Mouse (Mus musculus): ENCODE results near the gene Vmn2r8. TPM values are rescaled to one million over a fixed set of nuclear protein-coding genes. Genes with fewer than 3 reads are reported as not detected.

The Vmn2r8 gene
- polyA plus RNA-seq, 1 experiment: not detected

GRCm38 (mm10) chr5:108750328-108751210 is 58.1 kb downstream of the Vmn2r8 start:
- 68% methylated on average over 5 of the region's 5 CpGs for WGBS
- Histone ChIP-seq H3K4me3 (replicated peaks; ENCODE audit: extremely low read depth, low read depth, low read length) (no peak overlapping the region), H3K4me1 (ENCODE audit: control insufficient read depth, insufficient read depth, low read length) (no peaks in the 10 kb centered on the region)
- no peak for DNase-seq
- no peak for TF ChIP-seq POLR2A (IDR thresholded peaks at IDR 0.05; ENCODE audit: borderline replicate concordance, extremely low read depth, low read depth, low read length)
- no peak for TF ChIP-seq CTCF (IDR thresholded peaks at IDR 0.05; ENCODE audit: insufficient read depth, low read length)

DNA sequence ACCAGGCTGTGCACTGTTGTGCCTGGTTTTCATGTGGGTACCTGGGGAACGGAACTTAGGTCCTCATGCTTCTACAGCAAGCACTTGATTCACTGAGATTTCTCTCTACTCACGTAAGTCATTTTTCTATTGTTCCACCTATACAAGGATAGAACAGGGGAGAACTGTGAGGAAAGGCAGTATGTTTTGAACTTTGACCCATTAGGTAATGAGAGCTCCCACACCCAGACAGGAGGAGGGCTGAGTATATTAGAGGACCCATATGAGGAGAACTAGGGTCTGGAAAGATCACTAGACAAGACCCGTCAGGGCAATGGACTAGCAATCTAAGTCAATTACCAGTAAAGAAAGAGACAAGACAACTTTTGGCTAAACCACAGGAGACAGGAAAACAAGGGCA is 64.0 kb downstream of the Vmn2r8 start:
- Histone ChIP-seq H3K4me3 (replicated peaks; ENCODE audit: extremely low read depth, low read depth, low read length) (no peak overlapping the region), H3K4me1 (ENCODE audit: control insufficient read depth, insufficient read depth, low read length) (no peaks in the 10 kb centered on the region)
- DNase-seq: no peak
- TF ChIP-seq CTCF (IDR thresholded peaks at IDR 0.05; ENCODE audit: insufficient read depth, low read length) (no peak), POLR2A (IDR thresholded peaks at IDR 0.05; ENCODE audit: borderline replicate concordance, extremely low read depth, low read depth, low read length) (no peak)
- WGBS: 87% methylated on average over 3 of the region's 3 CpGs

- DNase-seq: no peak
Observed at GRCm38 (mm10) chr5:108743856-108744255, 64.8 kb downstream of the Vmn2r8 start.

DNA sequence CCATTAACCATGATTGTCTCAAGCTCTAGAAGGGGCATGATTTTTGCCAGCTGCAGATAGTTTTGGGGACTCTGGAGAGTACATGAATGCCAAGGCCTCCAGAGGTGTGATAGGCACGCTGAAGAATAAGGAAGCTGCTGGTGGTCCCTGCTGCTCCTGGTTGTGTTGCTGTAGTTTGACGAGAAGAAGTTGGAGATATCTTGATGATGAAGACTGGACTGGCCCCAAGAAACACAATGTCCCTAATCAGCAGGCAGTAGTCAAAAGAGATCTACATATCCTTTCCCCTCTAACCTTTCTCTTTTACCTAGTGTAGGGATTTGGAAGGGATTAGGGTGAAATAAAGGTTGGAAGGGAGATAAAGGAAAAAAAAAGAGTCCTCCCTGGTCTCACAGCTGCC is 66.1 kb downstream of the Vmn2r8 start:
- TF ChIP-seq POLR2A (IDR thresholded peaks at IDR 0.05; ENCODE audit: borderline replicate concordance, extremely low read depth, low read depth, low read length) (no peak), CTCF (IDR thresholded peaks at IDR 0.05; ENCODE audit: insufficient read depth, low read length) (no peak)
- H3K4me3 ChIP-seq (replicated peaks; ENCODE audit: extremely low read depth, low read depth, low read length): no peak overlapping the region
- H3K4me1 ChIP-seq (ENCODE audit: control insufficient read depth, insufficient read depth, low read length): no peaks in the 10 kb centered on the region
- DNase-seq: no peak
- 71% methylated on average over 2 of the region's 2 CpGs for WGBS

More at GRCm38 (mm10) chr5:108743856-108744255, 64.8 kb downstream of the Vmn2r8 start:
- WGBS: 57% methylated on average over 2 of the region's 2 CpGs
- H3K4me1 ChIP-seq (ENCODE audit: control insufficient read depth, insufficient read depth, low read length): no peaks in the 10 kb centered on the region
- H3K4me3 ChIP-seq (replicated peaks; ENCODE audit: extremely low read depth, low read depth, low read length): no peak overlapping the region
- TF ChIP-seq CTCF (IDR thresholded peaks at IDR 0.05; ENCODE audit: insufficient read depth, low read length) (no peak), POLR2A (IDR thresholded peaks at IDR 0.05; ENCODE audit: borderline replicate concordance, extremely low read depth, low read depth, low read length) (no peak)

DNA sequence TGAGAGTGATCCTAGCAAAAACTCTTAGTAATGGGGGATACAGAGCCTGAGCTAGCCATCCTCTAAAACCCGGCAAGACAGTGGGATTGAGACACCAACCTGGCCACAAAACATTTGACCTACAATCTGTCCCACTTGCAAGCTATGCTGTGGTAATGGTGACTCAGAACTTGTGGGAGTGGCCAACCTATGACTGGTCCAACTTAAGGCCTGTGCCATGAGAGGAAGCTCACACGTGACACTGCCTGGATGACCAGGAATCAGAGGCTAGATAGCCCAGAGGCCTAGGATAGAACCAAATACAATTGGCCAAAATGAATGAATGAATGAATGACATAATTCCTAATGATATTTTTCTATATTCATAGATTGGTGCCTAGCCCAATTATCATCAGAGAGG is 66.8 kb downstream of the Vmn2r8 start:
- no peak for TF ChIP-seq POLR2A (IDR thresholded peaks at IDR 0.05; ENCODE audit: borderline replicate concordance, extremely low read depth, low read depth, low read length)
- DNase-seq: no peak
- H3K4me1 ChIP-seq (ENCODE audit: control insufficient read depth, insufficient read depth, low read length): no peaks in the 10 kb centered on the region
- H3K4me3 ChIP-seq (replicated peaks; ENCODE audit: extremely low read depth, low read depth, low read length): no peak overlapping the region
- 70% methylated on average over 2 of the region's 2 CpGs for WGBS

Other genes starting within 250 kb of the Vmn2r8 start
- 78.8 and 87.5 TPM in 2 replicates for gene Gak, start 179.1 kb downstream of the Vmn2r8 start, polyA plus RNA-seq (2012; rRNA removed)
- gene Tmem175, start 179.1 kb downstream of the Vmn2r8 start, polyA plus RNA-seq (2012; rRNA removed): 32.0 and 50.5 TPM in 2 replicates
- gene Idua, start 148.5 kb downstream of the Vmn2r8 start, polyA plus RNA-seq (2012; rRNA removed): 28.4 and 34.5 TPM in 2 replicates
- 24.5 and 27.5 TPM in 2 replicates for gene Dgkq, start 139.2 kb downstream of the Vmn2r8 start, polyA plus RNA-seq (2012; rRNA removed)
- 0.05 and 0.11 TPM in 2 replicates for gene Slc26a1, start 133.3 kb downstream of the Vmn2r8 start, polyA plus RNA-seq (2012; rRNA removed)
- 48.5 and 48.7 TPM in 2 replicates for gene Fgfrl1, start 116.5 kb downstream of the Vmn2r8 start, polyA plus RNA-seq (2012; rRNA removed)
- gene Rnf212, start 33.9 kb downstream of the Vmn2r8 start, polyA plus RNA-seq (2012; rRNA removed): not detected in 2 replicates
- gene Tmed11, start 13.5 kb downstream of the Vmn2r8 start, polyA plus RNA-seq (2012; rRNA removed): not detected in 2 replicates
- gene Vmn2r9, start 43.8 kb upstream of the Vmn2r8 start, polyA plus RNA-seq (2012; rRNA removed): not detected in 2 replicates
- gene Vmn2r10, start 197.7 kb upstream of the Vmn2r8 start, polyA plus RNA-seq (2012; rRNA removed): not detected in 2 replicates